ENCODE assay signal across 12 mouse cellular contexts in genomic region chr1:144151401-144152183, GRCm38 (mm10). TPM values are rescaled to one million over a fixed set of nuclear protein-coding genes. Genes with fewer than 3 reads are reported as not detected.
DNase-seq lines count a peak whose midpoint lies in the region; ATAC-seq and TF ChIP-seq lines count a peak whose summit lies in the region.
"Had no signal": no experiment of that assay in that cellular context is flagged by ENCODE, and none has a peak within 500 bp of the region (broad histone marks: within the 10 kb centered on the region; RNA-seq: fewer than 3 reads in every experiment).

No protein-coding gene starts in this region.

- no peaks in the 10 kb centered on the region for H3K9me3 ChIP-seq in forebrain, embryonic 14.5 days (replicated peaks; ENCODE audit: control insufficient read depth, low read length)
- H3K9me3 ChIP-seq in midbrain, postnatal 0 days (ENCODE audit: low read length): no peaks in the 10 kb centered on the region
- H3K9me3 ChIP-seq: limb, embryonic 15.5 days had no signal

- H3K27ac ChIP-seq in forebrain, embryonic 14.5 days (ENCODE audit: low read depth, low read length): peak overlapping the region; percentile 27; the same call in 1 of the 2 replicates
- H3K27ac ChIP-seq in midbrain, postnatal 0 days (ENCODE audit: low read depth, low read length): peak overlapping the region; percentile 32; the same call in 1 of the 2 replicates
- H3K27ac ChIP-seq: heart, adult 2 months; limb, embryonic 15.5 days had no signal

- no peaks in the 10 kb centered on the region for H3K36me3 ChIP-seq in forebrain, embryonic 14.5 days (ENCODE audit: control insufficient read depth, insufficient read depth, low read length)
- no peaks in the 10 kb centered on the region for H3K36me3 ChIP-seq in midbrain, postnatal 0 days (ENCODE audit: insufficient read depth, low read length)
- H3K36me3 ChIP-seq: limb, embryonic 15.5 days had no signal

- H3K4me1 ChIP-seq in forebrain, embryonic 14.5 days (ENCODE audit: control insufficient read depth, insufficient read depth, low read length): 0 out of 2 replicates have a peak, but pooled peaks cover 2% of the 10 kb centered on the region
- no peaks in the 10 kb centered on the region for H3K4me1 ChIP-seq in midbrain, postnatal 0 days (ENCODE audit: insufficient read depth, low read length)
- H3K4me1 ChIP-seq: limb, embryonic 15.5 days had no signal

- peak; percentile 73 for DNase-seq in forebrain, embryonic 14.5 days (ENCODE audit: low spot score)
- DNase-seq in frontal cortex, adult 2 months (ENCODE audit: extremely low spot score in 1 of 2, low spot score in 1 of 2): peak; percentile 50 to 69
- peak; percentile 77 for DNase-seq in layer of hippocampus, adult 9-11 months
- peak; percentile 58 for DNase-seq in midbrain, postnatal 0 days (ENCODE audit: low spot score)
- DNase-seq in gastrocnemius, postnatal 25 days: no peak
- DNase-seq in thymus, postnatal 10 days (ENCODE audit: low spot score in 2 of 2): no peak
- no peak for DNase-seq in thymus, adult 18-20 months
- DNase-seq: cerebellum, adult 11-12 months; heart, adult 2 months; lung, postnatal 14 days had no signal

- H3K27me3 ChIP-seq in forebrain, embryonic 14.5 days (replicated peaks; ENCODE audit: control insufficient read depth, insufficient read depth, low read length): no peaks in the 10 kb centered on the region
- H3K27me3 ChIP-seq in midbrain, postnatal 0 days (ENCODE audit: insufficient read depth, low read length): no peaks in the 10 kb centered on the region
- H3K27me3 ChIP-seq: limb, embryonic 15.5 days had no signal

- WGBS in forebrain, embryonic 14.5 days: 57% methylated on average over 5 of the region's 5 CpGs
- 51% methylated on average over 5 of the region's 5 CpGs for WGBS in midbrain, postnatal 0 days

- no peak overlapping the region for H3K9ac ChIP-seq in forebrain, embryonic 14.5 days (ENCODE audit: low read length)
- H3K9ac ChIP-seq in midbrain, postnatal 0 days (replicated peaks; ENCODE audit: low read length, poor library complexity, severe bottlenecking): no peak overlapping the region
- H3K9ac ChIP-seq: limb, embryonic 15.5 days had no signal

- TF ChIP-seq CTCF in midbrain, postnatal 0 days (IDR thresholded peaks at IDR 0.05): no peak

- no peak overlapping the region for H3K4me2 ChIP-seq in forebrain, embryonic 14.5 days (ENCODE audit: low read length)
- no peak overlapping the region for H3K4me2 ChIP-seq in midbrain, postnatal 0 days (ENCODE audit: low read depth, low read length, poor library complexity, severe bottlenecking)
- H3K4me2 ChIP-seq: limb, embryonic 15.5 days had no signal

- H3K4me3 ChIP-seq in forebrain, embryonic 14.5 days (ENCODE audit: low read depth, low read length): no peak overlapping the region
- no peak overlapping the region for H3K4me3 ChIP-seq in midbrain, postnatal 0 days (ENCODE audit: low read depth, low read length)
- H3K4me3 ChIP-seq: heart, adult 2 months; limb, embryonic 15.5 days had no signal

- ATAC-seq in forebrain, embryonic 14.5 days: peak; percentile 88
- peak; percentile 92 for ATAC-seq in midbrain, postnatal 0 days (ENCODE audit: low FRiP score)
- ATAC-seq in inflammation-experienced regulatory T-cells, adult 6 months: no peak

RNA-seq across cellular contexts. Expression of gene Rgs13, which starts 25.6 kb away (rescaled TPM):
- polyA plus RNA-seq in forebrain, embryonic 14.5 days (2014; fragmentation: Nextera tagmentation; extraction: Ambion mirVana): 2.3 and 2.7 TPM in 2 replicates
- polyA plus RNA-seq in frontal cortex, adult 2 months (2012; rRNA removed): 0.13 and 0.40 TPM in 2 replicates
- total RNA-seq in midbrain, postnatal 0 days (2014; rRNA removed): 0.71 TPM in 1 of 2 replicates, not detected in the other
- 0.65 and 0.95 TPM in 2 replicates for polyA plus RNA-seq in midbrain, postnatal 0 days (2015; fragmentation: Nextera tagmentation; extraction: Ambion mirVana)
- under 1 TPM in 1 of 2 experiments, not detected in 1; 0.16 TPM for total RNA-seq in gastrocnemius, postnatal 25 days (2021)
- polyA plus RNA-seq in inflammation-experienced regulatory T-cells, adult 6 months (2017; shearing (Covaris generic)): 1 to 10 TPM in 1 of 3 experiments, not detected in 2; 1.1 TPM
- total RNA-seq: heart, adult 2 months had no signal
- polyA plus RNA-seq: heart, adult 2 months had no signal

Comparison
In these comparisons a context has a peak if more than half of its experiments do, and no peak if none do; other contexts are left out.
1. DNase-seq: peak in forebrain, embryonic 14.5 days (single experiment), frontal cortex, adult 2 months (2 of 2), layer of hippocampus, adult 9-11 months (single experiment) and midbrain, postnatal 0 days (single experiment); none in gastrocnemius, postnatal 25 days (single experiment), thymus, postnatal 10 days (0 of 2) and thymus, adult 18-20 months (0 of 2).